Mouse (Mus musculus) ES-Bruce4 (cell line): ENCODE results near the gene Rab31.

Experiments used
- CTCF ChIP-seq: IDR thresholded peaks from one replicate; pipeline ENCODE4 v1.8.1; 2011; ENCODE audit warnings: low read depth, low read length
- EP300 ChIP-seq: IDR thresholded peaks from 2 replicates; pipeline ENCODE4 v1.6.1; 2011; ENCODE audit warnings: low read depth, low read length; ENCODE audit not compliant: insufficient read depth
- POLR2A ChIP-seq: IDR thresholded peaks from one replicate; pipeline ENCODE4 v1.8.1; 2011; ENCODE audit warnings: low read length; ENCODE audit not compliant: insufficient read depth

- TF ChIP-seq POLR2A: no peak
- TF ChIP-seq CTCF: no peak
- TF ChIP-seq EP300: no peak
These were observed 147.0 kb downstream of the Rab31 start for GRCm38 (mm10) chr17:65625563-65625962.
